Mouse (Mus musculus) gastrocnemius, postnatal 36 days (tissue): ENCODE data around the gene Ptf1a. TPM values are rescaled to one million over a fixed set of nuclear protein-coding genes. Genes with fewer than 3 reads are reported as not detected.

Source experiments
- DNase-seq, 2 experiments: peaks; one replicate each; pipeline ENCODE4 v3.0.0; 2022
- intact Hi-C: fragments of 180-260 bp; cut with DNase I; formaldehyde crosslinking; loops from one replicate; pipeline ENCODE4 v1.15.1; 2025
- total RNA-seq, 2 experiments: library from RNA; stranded (reverse); gene quantifications; 2 replicates each; pipeline ENCODE4 v1.2.3; 2021

Ptf1a gene
- total RNA-seq, 2 experiments from 2014 or later = not detected

GRCm38 (mm10) chr2:19449308-19449707, 3.8 kb downstream of the Ptf1a start:
- intact Hi-C loops = no loop called here
- DNase-seq = no peak

GRCm38 (mm10) chr2:19452531-19453055, 7.1 kb downstream of the Ptf1a start:
- intact Hi-C loops = no loop called here
- no peak for DNase-seq

GRCm38 (mm10) chr2:19455228-19455627, 9.8 kb downstream of the Ptf1a start:
- intact Hi-C loops = no loop called here
- DNase-seq = no peak

GRCm38 (mm10) chr2:19455857-19456482, 10.5 kb downstream of the Ptf1a start:
- intact Hi-C loops = no loop called here
- no peak for DNase-seq

GRCm38 (mm10) chr2:19458785-19459184, 13.3 kb downstream of the Ptf1a start:
- intact Hi-C loops = no loop called here

GRCm38 (mm10) chr2:19461940-19462339, 16.5 kb downstream of the Ptf1a start:
- intact Hi-C loops = no loop called here

More at GRCm38 (mm10) chr2:19458785-19459184, 13.3 kb downstream of the Ptf1a start:
- DNase-seq = no peak

GRCm38 (mm10) chr2:19490262-19490661, 44.8 kb downstream of the Ptf1a start:
- intact Hi-C loops = no loop called here
- no peak for DNase-seq

More at GRCm38 (mm10) chr2:19461940-19462339, 16.5 kb downstream of the Ptf1a start:
- DNase-seq = no peak

Other genes starting within 250 kb of the Ptf1a start
- not detected for gene Armc3, start 246.4 kb upstream of the Ptf1a start, total RNA-seq
- 10 to 100 TPM; 14.7 to 16.3 TPM for gene Msrb2, start 74.2 kb upstream of the Ptf1a start, total RNA-seq
- not detected for gene 4921504E06Rik, start 108.3 kb downstream of the Ptf1a start, total RNA-seq
- gene Otud1, start 212.1 kb downstream of the Ptf1a start, total RNA-seq = 10 to 100 TPM; 37.1 to 57.3 TPM